Mouse (Mus musculus): ENCODE data around the gene Dync1li2.

Gene Dync1li2

GRCm38 (mm10) chr8:104413770-104414169 lies 29.1 kb downstream of the Dync1li2 start:
- DNase-seq: no peak

- DNase-seq: no peak
These were observed 29.9 kb downstream of the Dync1li2 start for GRCm38 (mm10) chr8:104412805-104413532.

GRCm38 (mm10) chr8:104411972-104412371 lies 30.9 kb downstream of the Dync1li2 start:
- DNase-seq: no peak

GRCm38 (mm10) chr8:104411468-104411867 lies 31.4 kb downstream of the Dync1li2 start:
- no peak for DNase-seq

- no peak for DNase-seq
These were observed 32.1 kb downstream of the Dync1li2 start for GRCm38 (mm10) chr8:104410628-104411273.

GRCm38 (mm10) chr8:104408328-104409110 lies 34.3 kb downstream of the Dync1li2 start:
- no peak for DNase-seq

- DNase-seq: no peak
These were observed 36.3 kb downstream of the Dync1li2 start for GRCm38 (mm10) chr8:104406340-104407128.

GRCm38 (mm10) chr8:104405430-104406187 lies 37.2 kb downstream of the Dync1li2 start:
- DNase-seq: no peak

GRCm38 (mm10) chr8:104403596-104403995 lies 39.3 kb downstream of the Dync1li2 start:
- DNase-seq: no peak

GRCm38 (mm10) chr8:104395703-104396357 lies 47.0 kb downstream of the Dync1li2 start, which contains the start of gene Cmtm4:
Cmtm4 (minus strand) TSS chr8:104395807.
- peak; percentile 78 for DNase-seq

- peak; percentile 41 for DNase-seq
These were observed 47.8 kb downstream of the Dync1li2 start for GRCm38 (mm10) chr8:104394801-104395702.

GRCm38 (mm10) chr8:104393767-104394166 lies 49.1 kb downstream of the Dync1li2 start:
- DNase-seq: no peak

- no peak for DNase-seq
These were observed 49.7 kb downstream of the Dync1li2 start for GRCm38 (mm10) chr8:104393139-104393538.

- DNase-seq: no peak
These were observed 52.6 kb downstream of the Dync1li2 start for GRCm38 (mm10) chr8:104390245-104390644.

GRCm38 (mm10) chr8:104387980-104388379 lies 54.9 kb downstream of the Dync1li2 start:
- DNase-seq: no peak

GRCm38 (mm10) chr8:104387501-104387900 lies 55.3 kb downstream of the Dync1li2 start:
- no peak for DNase-seq

- no peak for DNase-seq
These were observed 56.2 kb downstream of the Dync1li2 start for GRCm38 (mm10) chr8:104386693-104387092.

GRCm38 (mm10) chr8:104383977-104384376 lies 58.9 kb downstream of the Dync1li2 start:
- DNase-seq: no peak

GRCm38 (mm10) chr8:104383296-104383695 lies 59.6 kb downstream of the Dync1li2 start:
- no peak for DNase-seq

- DNase-seq: no peak
These were observed 61.9 kb downstream of the Dync1li2 start for GRCm38 (mm10) chr8:104380961-104381411.
